Mouse (Mus musculus) retina, adult 2 months (tissue): ENCODE measurements around the gene 2610008E11Rik.
"Not testable (repeated sequence)": the region's sequence is repeated elsewhere in the genome, so short reads cannot be mapped to it uniquely, and the experiment has no call there.

Experiments
- DNase-seq: peaks from one replicate; pipeline ENCODE4 v3.0.0-alpha.2; 2012; ENCODE audit warnings: low read depth, low spot score

2610008E11Rik gene

GRCm38 (mm10) chr10:79097161-79097754, at the start of gene 2610008E11Rik:
Gene 2610008E11Rik (minus strand): TSS chr10:79097600.
- DNase-seq, result peak; percentile 94

DNA sequence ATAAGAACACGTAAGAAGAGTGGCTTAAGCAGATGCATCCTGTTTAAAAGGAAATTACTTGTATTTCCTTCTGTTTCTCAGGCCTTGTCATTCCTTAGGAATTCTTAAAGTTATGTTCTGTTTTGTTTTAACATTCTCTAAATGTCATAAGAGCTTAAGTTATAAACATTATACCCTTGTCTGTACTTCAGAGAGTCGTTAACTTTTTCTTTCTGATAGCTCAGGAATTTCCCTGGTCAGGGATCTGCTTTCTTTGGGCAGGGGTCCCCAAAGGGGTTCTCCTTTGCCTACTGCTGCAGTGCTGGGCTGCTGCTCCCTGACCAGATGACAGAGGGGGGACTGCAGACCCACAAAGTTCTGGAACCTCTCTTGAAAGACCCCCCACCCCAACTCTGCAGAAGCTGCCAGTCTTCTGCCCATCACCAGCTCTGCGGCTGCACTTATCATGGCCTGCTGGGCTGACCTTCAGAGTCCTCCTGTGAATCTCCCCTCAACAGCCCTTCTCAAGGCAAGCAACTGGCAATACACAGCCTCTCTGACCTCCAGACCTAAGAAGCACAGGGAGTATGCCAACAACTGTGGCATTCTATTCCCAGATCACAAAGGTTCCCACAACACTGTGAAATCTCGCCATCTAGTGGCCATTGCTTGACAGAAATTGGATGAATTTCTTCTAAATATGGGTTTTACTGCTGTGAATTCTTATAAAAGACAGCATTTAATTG, 18.9 kb upstream of the 2610008E11Rik start:
- DNase-seq, result no peak

- no peak for DNase-seq
Observed at GRCm38 (mm10) chr10:79115085-79115484, 17.7 kb upstream of the 2610008E11Rik start.

DNA sequence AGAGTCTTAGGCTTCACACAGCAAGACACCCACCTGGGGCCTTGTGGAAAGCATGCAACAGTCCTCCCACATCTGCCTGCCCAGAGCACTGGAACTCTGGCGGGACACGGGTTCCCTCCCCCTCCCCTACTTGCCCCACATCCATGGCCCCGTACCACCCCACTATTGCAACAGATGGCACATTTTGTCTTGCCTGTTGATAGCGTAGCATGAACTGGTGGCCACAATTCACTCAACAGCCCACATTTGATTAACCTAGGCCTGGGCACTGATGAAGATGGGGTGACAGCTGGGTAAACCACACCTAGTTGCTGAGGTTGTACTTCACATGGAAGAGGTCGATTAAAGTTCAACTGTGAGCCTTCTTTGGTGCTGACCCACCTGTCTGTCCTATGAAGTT, 13.1 kb upstream of the 2610008E11Rik start:
- DNase-seq, result no peak

DNA sequence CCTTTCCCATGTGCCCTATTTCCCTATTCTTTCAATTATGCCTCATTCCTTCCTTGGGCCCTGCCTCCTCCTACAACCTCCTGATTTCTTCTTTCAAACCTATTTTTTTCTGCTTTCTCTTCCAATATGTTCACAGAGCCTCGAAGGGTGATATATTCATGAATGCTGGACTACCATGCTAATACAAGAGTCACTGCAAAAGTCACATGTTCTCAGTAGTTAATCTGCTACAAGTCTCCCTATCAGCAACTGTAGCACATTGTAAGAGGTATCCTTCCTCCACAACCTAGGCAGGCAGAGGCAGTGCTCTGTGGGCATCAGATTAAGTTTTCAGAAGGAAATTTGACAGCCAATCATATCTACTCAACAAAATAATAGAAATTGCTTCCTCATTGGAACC, 11.8 kb upstream of the 2610008E11Rik start:
- DNase-seq, result no peak

DNA sequence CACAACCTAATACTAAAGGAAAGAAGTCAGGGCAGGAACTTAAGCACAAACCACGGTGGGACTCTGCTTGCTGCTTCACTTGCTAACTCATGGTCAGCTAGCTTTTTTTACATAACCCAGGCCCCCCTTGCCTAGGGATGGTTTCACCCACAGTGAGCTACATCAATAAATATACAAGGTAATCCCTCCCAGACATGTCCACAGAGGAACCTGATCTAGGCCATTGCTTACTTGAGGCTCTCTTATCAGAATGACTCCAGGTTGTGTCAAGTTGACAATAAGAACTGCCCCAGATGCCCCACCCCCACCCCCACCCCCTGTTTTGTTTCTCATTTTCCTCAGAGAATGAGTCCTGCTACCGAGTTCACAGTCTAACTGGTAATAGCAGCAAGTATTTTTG, 10.1 kb upstream of the 2610008E11Rik start:
- no peak for DNase-seq

- DNase-seq, result no peak
Observed at GRCm38 (mm10) chr10:79106325-79107282, 9.2 kb upstream of the 2610008E11Rik start.

- no peak for DNase-seq
Observed at GRCm38 (mm10) chr10:79096706-79097105, 694 bp downstream of the 2610008E11Rik start.

DNA sequence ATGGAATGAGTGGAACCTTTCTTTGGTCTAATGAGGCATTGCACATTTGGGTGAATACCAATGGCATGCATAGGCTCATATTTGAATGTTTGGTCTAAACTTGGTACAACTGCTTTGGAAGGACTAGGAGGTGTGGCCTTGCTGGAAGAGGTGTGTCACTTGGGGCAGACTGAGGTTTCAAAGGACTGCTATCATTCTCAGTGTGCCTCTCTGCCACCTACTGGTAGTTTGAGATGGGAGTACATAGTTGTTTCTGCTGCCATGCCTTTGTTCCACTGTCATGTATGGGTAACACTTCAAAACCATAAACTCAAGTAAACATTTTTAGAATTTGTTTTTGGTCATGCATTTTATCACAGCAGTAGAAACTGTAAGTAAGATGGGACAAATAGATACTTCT, 5.7 kb downstream of the 2610008E11Rik start:
- DNase-seq, result no peak

GRCm38 (mm10) chr10:79089000-79089399, 8.4 kb downstream of the 2610008E11Rik start:
- DNase-seq, result peak; percentile 50

GRCm38 (mm10) chr10:79086577-79086976, 10.8 kb downstream of the 2610008E11Rik start:
- DNase-seq, result no peak

GRCm38 (mm10) chr10:79057370-79057769, 40.0 kb downstream of the 2610008E11Rik start:
- DNase-seq, result not testable (repeated sequence)

DNA sequence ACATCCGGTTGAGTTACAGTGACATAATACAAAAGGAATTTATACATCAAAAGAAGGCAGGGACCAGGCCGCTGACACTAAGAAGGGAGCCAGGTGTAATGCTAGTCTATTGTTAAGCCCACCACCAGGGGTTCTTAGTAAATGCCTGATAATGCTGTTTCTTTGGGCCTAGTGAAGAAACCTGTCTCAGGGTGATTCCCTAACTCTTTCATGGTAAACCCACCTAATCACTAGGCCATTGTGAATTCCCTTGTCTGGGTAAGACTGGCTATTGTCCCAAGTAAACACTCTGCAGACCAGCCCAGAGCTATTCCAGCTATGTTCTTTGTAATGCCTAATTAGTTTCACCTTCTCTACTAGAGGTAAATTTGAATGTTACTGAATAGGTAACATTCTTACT, 54.9 kb downstream of the 2610008E11Rik start:
- not testable (repeated sequence) for DNase-seq

DNA sequence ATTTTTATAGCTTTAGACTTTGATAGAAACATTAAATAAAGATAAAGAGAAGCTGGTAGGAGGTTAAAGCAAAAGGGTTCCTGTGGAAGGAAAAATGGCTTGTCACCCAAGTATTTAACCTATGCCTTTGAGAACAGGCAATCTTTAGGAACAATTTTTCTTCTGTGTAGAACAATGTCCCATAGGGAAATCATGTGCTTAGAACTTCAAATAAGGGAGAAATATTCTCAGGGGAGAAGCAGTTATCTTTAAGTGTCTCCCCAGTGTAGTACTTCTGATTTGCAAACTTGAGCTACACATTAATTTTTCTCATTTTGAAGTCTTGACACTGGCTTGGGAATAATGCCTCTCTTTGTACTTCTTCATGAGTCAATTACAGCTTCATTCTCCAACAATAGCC, 69.0 kb downstream of the 2610008E11Rik start, which contains the start of gene Olfr57:
Gene Olfr57, plus strand, starts transcription at position 301 of the 400 bp plus-strand sequence.
- DNase-seq, result no peak
